Mouse (Mus musculus) left cerebral cortex, adult 18-20 months (tissue): Measurements from ENCODE around the gene D5Ertd579e. TPM values are rescaled to one million over a fixed set of nuclear protein-coding genes. Genes with fewer than 3 reads are reported as not detected.

Source experiments
- total RNA-seq, 2 experiments: library from RNA; stranded (reverse); gene quantifications; 2 replicates each; pipeline ENCODE4 v1.2.3; 2021

D5Ertd579e gene
- total RNA-seq, 2 experiments from 2014 or later = 91.9 to 94.7 TPM

Other genes with a start within 250 kb of the D5Ertd579e start
- 10 to 100 TPM; 22.8 to 24.0 TPM for gene Grpel1, start 231.0 kb downstream of the D5Ertd579e start, total RNA-seq
- 10 to 100 TPM; 31.5 to 33.8 TPM for gene Tada2b, start 211.7 kb downstream of the D5Ertd579e start, total RNA-seq
- gene Ccdc96, start 211.4 kb downstream of the D5Ertd579e start, total RNA-seq = 1 to 10 TPM in 1 of 2 experiments, under 1 TPM in 1; 0.91 to 1.3 TPM
- gene Tbc1d14, start 102.7 kb downstream of the D5Ertd579e start, total RNA-seq = 10 to 100 TPM; 71.6 to 73.0 TPM
- 10 to 100 TPM; 17.5 to 19.6 TPM for gene Bloc1s4, start 52.6 kb upstream of the D5Ertd579e start, total RNA-seq
- gene Mrfap1, start 100.7 kb upstream of the D5Ertd579e start, total RNA-seq = 100 to 1,000 TPM; 430 to 460 TPM
- gene Man2b2, start 134.6 kb upstream of the D5Ertd579e start, total RNA-seq = 10 to 100 TPM; 29.6 to 30.3 TPM
- 100 to 1,000 TPM; 444 to 453 TPM for gene Ppp2r2c, start 172.5 kb upstream of the D5Ertd579e start, total RNA-seq